Mouse (Mus musculus) heart, postnatal 0 days (tissue): Measurements from ENCODE around the gene Pdzk1ip1.

Experiments used
- CTCF ChIP-seq: IDR thresholded peaks from 2 replicates; pipeline ENCODE4 v1.5.1; 2016; ENCODE audit warnings: antibody characterized with exemption, control low read depth, low read depth
- EP300 ChIP-seq: IDR thresholded peaks from 2 replicates; pipeline ENCODE4 v1.6.1; 2016; ENCODE audit warnings: antibody characterized with exemption, low read depth

- no peak for TF ChIP-seq EP300
- TF ChIP-seq CTCF = no peak
Measured at GRCm38 (mm10) chr4:115058871-115059590, 29.5 kb upstream of the Pdzk1ip1 start.
